Mouse (Mus musculus) layer of hippocampus, postnatal 10 days (tissue): Measurements from ENCODE around the gene Tmem230. TPM values are rescaled to one million over a fixed set of nuclear protein-coding genes. Genes with fewer than 3 reads are reported as not detected.
A peak's percentile ranks its signal among the peaks of the same experiment; 100 is the strongest.
"Not testable (repeated sequence)": the region's sequence is repeated elsewhere in the genome, so short reads cannot be mapped to it uniquely, and the experiment has no call there.

Experiments
- DNase-seq, 2 experiments: peaks; one replicate each; pipeline ENCODE4 v3.0.0; 2021; ENCODE audit warnings: low spot score in 2 of 2
- long read RNA-seq: library from polyadenylated mRNA; stranded (forward); transcript quantifications from one replicate; pipeline ENCODE4 v2.0.0, GENCODE M21; 2023
- total RNA-seq, 2 experiments: library from RNA; stranded (reverse); gene quantifications; 2 replicates each; pipeline ENCODE4 v1.2.3; 2021

Tmem230 gene
- total RNA-seq, result 10 to 100 TPM; 24.1 to 26.0 TPM
- long read RNA-seq, transcript Tmem230-201 (4 exons, 1,612 nt), result major isoform, 31 of 50 reads
- long read RNA-seq, transcript Tmem230-202 (4 exons, 1,551 nt), result minor isoform, 8 of 50 reads
- long read RNA-seq, partial matches to known transcripts, result 0 of 50 reads
- long read RNA-seq, other reads (novel, unspliced or antisense), result 10 of 50 reads

DNA sequence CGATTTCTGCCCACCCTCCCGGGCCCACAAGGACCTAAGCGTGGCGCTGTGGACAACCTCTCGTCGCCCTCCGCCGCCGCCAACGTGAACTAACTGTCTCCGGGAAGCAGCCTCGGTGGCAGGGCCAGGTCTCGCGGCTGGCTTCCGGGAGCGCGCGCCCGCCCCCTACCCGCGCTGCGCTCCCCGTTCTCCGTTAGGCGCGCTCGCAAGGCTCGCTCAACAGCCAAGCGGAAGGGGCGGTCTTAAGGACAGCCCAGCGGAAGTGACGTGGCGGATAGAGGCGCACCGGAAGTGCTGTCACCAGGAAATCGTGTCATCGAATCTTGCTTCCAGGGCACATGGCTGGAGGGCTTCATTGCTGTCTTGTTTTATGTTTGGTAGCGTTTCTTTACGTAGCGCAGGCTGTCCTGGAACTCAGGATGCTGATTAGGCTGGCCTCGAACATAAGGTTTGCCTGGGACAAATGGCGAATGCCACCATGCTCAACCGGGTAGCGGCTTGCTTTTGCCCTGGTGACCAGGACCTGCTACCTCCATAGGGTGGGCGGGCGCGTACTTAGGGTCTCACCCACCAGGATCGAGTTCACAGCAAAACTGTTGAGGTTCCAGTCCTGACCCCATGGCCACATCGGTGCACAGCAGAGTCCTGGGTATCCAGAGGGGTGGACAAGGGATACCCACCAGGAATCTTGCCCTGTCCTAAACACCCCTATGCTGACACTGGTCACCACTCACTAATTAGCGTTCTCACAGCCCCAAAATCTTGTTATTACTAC lies at the start of gene Tmem230:
Gene Tmem230, minus strand, starts transcription at position 269 of the 775 bp plus-strand sequence.
- DNase-seq, result peak; percentile 94 to 95

DNA sequence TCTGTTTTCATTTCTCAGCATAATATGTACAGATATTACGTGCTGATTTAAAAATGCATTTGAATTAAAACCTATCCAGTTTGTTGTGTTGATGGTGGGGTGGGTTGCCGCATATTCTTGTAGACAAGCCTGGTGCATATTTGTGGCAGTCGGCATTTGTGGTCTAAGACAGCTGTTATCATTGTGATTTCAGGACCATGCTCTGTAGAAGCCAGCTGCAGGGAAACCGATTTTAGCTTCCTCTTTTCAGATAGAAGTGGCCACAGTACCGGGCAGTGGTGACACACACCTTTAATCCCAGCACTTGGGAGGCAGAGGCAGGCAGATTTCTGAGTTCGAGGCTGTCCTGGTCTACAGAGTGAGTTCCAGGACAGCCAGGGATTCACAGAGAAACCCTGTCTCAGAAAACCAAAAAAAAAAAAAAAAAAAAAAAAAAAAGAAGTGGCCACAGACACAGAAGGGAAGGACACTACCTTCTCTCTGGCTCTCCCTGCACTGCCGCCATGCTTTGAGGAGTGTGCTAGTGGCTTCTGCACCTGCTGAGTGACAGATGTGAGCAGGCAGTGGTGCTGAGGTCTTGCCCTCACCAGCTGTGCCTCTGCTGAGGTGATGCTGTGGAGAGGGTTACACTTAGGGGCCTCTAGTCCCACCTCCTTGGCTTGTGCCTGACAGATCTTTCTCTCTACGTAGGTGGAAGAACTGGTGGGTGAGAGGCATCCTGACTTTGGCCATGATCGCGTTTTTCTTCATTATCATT lies 46.3 kb upstream of the Tmem230 start:
- DNase-seq, result no peak

- DNase-seq, result peak in 1 of 2 experiments; percentile 42
Measured at GRCm38 (mm10) chr2:132292083-132292482, 44.5 kb upstream of the Tmem230 start.

GRCm38 (mm10) chr2:132291265-132291664 lies 43.7 kb upstream of the Tmem230 start:
- peak in 1 of 2 experiments; percentile 26 for DNase-seq

GRCm38 (mm10) chr2:132290808-132291207 lies 43.2 kb upstream of the Tmem230 start:
- DNase-seq, result no peak

- not testable (repeated sequence) for DNase-seq
Measured at GRCm38 (mm10) chr2:132289213-132289612, 41.6 kb upstream of the Tmem230 start.

- DNase-seq, result no peak
Measured at GRCm38 (mm10) chr2:132286376-132287076, 38.9 kb upstream of the Tmem230 start.

DNA sequence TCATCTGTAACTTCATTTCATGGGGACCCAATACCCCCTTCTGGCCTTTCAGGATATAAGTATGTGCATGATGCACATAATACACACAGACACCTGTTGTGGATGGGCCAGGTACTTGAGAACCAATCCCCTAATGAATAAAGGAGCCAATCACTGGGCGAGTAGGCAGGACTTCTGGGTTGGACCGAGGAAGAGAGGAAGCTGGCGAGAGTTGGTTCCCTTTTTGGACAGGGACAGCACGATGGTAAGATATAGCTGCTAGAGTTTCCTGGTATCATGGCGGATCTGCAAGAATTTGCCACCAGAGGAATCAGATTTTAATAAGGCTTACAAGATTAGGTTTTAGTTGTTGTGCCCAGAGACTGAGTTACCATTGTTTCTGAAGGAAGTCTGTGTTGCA lies 38.1 kb upstream of the Tmem230 start:
- DNase-seq, result not testable (repeated sequence)

DNA sequence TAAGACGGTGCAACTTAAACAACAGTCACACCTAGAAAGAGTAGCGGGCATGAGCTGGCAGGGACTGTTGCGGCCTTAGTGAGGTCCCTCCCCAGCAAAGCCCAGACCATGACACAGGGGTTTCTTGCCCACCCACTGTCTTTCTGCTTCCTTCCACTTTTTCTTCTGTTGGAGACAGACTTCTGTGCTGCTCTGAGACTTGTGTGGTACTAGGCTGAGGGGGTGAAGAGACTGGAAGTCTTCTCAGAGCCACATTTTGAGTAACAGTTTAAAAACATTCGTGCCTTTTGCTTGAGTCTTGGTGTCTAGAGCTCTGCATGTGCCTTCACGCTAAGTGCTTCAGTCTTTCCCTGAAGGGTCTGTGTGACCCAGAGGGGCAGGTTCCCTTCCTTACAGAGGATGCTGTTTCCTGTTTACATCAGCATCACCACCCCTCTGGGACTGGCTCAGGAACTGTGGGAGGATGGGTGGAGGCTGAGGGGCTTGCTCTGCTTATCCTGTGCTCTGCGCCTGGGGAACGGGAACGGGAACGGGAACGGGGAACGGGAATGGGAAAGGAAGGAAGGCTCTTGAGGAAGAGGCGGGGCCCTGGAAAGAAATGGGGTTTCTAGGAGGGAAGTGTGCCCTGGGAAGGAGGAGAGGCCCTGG lies 37.0 kb upstream of the Tmem230 start:
- no peak for DNase-seq

DNA sequence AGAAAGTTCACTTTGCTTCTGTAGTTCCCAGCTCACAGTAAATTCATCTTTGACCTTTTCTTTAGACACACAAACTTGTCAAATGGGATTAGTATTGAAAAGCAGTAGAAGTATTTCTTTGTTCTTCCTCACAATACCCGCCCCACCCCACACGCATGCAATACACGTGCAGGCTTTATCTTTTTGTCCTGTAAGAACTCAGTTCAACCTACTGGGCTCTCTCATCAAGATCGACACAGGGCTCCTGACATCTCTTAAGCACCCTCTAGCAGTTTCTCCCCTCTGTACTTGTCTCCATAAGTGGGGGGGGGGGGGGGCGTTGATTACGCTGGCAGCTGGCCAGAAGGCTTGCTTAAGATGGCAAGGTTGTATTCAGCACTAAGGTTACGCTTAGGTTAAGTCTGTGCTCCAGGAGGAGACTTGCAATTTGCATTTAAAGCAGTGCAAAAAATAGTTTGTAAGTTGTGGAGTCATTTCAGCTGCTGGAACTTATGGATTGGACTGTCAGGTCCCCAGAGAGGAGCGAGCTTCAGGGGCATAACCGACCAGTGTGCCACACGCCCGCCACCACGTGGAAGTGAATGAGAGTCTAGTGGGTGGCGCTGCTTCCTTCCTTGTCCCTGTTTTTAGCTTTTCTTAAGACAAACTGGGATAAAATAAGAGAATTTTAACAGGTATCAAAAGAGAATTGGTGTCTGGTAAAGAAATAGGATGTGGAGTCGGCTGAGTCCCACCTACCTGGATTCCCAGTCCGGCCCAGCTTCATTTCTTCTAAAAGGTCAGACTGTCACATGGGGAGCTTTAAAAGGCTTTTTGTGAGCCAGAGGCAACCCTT lies 35.8 kb upstream of the Tmem230 start:
- no peak for DNase-seq

GRCm38 (mm10) chr2:132282453-132283174 lies 35.0 kb upstream of the Tmem230 start:
- no peak for DNase-seq

- no peak for DNase-seq
Measured at GRCm38 (mm10) chr2:132281560-132282452, 34.2 kb upstream of the Tmem230 start.

DNA sequence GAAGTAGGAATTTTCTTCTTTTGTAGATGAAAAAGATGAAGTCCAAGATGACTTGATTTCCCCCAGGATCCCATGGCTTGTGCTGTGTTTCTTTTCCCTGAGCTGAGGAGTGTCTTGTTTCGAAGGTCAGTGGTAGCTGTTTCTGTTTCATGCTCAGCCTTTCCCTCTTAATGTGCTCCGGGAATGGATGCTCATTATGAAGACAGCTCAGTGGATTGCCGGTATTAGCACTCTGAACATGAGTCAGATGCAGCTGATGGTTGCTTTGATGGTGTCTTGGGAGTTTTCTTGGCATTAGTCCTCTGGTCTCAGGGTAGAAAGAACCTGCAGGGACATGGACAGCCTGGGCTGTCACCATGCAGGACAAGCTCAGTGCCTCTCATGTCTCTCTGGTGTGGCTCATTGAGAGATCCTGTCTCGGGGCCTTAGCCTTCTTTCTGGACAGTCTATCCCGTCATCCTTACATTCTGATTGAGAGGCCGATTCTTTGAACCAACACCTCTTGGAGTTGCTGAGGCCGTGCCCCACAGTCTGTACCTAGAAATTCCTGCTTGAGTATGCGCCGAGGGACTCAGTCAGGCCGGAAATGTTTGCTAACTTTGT lies 33.0 kb upstream of the Tmem230 start:
- no peak for DNase-seq

DNA sequence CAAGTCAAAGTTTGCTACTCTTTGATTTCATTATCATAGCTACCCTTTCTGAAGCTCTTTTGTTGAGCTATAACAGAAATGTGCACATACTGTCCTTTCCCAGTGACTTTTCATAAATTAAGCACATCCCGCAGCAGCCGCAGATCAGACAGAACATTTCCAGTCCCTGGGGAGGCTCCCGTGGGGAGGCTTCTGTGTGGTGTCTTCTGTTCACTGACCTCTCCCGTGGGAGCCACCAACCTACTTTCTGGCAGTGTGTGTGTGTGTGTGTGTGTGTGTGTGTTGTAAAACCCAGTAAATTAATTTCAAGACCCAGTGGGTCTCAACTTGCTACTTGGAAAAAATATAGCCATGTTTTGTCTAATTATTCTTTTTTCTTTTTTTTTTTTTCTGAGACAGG lies 32.4 kb upstream of the Tmem230 start:
- no peak for DNase-seq

GRCm38 (mm10) chr2:132279336-132279882 lies 31.8 kb upstream of the Tmem230 start:
- no peak for DNase-seq

DNA sequence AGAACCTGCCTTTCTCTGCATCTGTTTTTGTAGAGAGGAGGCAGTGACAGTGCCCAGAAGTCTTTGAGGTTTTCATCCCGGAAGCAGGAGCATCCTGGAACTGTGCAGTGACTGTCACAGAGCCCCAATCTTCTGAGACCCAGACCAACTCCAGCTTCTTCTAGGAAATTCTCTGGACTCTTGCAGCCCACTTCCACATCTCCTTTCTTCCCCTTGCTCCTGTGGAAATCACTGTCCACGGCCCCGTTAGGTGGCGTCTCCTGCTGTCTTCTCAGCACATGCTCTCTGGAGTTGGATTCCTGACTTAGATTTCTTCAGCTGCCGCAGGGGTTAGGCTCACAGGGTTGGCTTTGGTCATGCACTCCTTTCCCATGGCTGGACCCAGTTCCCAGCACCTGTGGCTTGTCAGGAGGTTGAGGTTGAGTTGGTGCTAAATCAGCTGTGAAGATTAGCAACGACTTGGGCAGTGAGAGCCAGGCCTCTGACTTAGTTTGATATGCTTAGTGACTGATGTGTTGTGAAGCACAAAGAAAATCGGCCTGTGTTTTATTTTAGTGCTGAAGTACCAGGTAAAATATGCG lies 30.8 kb upstream of the Tmem230 start:
- DNase-seq, result no peak

- no peak for DNase-seq
Measured at GRCm38 (mm10) chr2:132276249-132276648, 28.6 kb upstream of the Tmem230 start.
